Mouse (Mus musculus) bone marrow, adult 2 months (tissue): ENCODE results near the gene Spag8.

Source experiments
- CTCF ChIP-seq: fragments of 200-500 bp; IDR thresholded peaks from 2 replicates; pipeline ENCODE4 v1.5.1; 2011; ENCODE audit warnings: low read length, control low read depth; ENCODE audit not compliant: control insufficient read depth, insufficient read depth
- POLR2A ChIP-seq: fragments of 200-500 bp; IDR thresholded peaks from 2 replicates; pipeline ENCODE4 v1.6.1; 2011; ENCODE audit warnings: low read depth, mild to moderate bottlenecking, control low read depth, low read length, borderline replicate concordance; ENCODE audit not compliant: control insufficient read depth

DNA sequence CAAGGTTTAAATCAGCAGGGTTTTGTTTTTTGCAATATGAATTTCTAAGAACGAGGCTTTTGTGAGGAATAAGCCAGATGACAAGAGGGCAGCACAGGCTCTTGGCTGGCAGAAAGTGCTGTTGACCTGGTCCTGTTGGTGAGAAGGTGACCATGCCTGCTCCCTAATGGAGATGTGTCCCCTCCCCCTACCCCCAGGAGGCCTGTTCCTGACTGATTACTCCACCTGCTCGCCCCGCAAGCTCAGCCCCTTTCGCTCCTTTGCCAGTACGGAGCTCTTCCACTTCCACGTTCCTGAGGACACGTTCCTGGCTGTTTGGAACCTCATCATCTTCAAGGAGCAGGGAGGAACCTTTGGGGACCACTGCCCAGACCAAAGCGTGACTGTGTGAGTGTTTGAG lies 20.3 kb upstream of the Spag8 start:
- no peak for TF ChIP-seq CTCF
- TF ChIP-seq POLR2A = no peak
